In the genomic region with DNA sequence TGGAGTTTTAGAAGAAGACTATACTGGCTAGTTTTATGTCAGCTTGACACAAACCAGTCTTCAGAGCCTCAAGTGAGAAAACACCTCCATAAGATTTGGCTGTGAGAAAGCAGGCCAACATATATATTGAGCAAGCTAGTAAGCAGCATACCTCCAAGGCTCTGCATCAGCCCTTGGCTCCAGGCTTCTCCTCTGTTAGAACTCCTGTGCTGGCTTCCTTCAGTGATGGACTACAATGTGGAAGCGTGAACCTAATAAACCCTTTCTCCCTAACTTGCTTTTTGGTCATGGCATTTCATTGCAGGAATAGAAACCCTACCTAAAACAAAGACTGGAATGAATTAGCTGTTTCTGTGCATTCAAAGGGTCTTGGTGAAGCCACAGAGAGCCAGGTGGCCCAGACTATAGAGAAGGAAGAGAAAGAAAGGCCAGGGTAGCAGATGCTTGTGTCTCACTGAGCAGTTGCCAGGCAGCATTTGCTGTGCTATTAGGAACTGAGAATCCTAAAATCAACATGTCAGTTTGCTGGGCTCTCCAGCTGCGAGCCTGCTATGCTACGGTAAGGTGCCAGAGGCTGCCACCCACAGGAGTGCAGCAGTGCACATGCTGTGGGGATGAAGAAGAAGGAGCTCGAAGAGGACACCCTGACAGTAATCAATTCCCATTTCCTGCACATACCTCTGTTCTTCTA, we compare ENCODE assay signal across 9 mouse cellular contexts. TPM values are rescaled to one million over a fixed set of nuclear protein-coding genes. Genes with fewer than 3 reads are reported as not detected.
DNase-seq lines count a peak whose midpoint lies in the region; ATAC-seq and TF ChIP-seq lines count a peak whose summit lies in the region.
"Had no signal": no experiment of that assay in that cellular context is flagged by ENCODE, and none has a peak within 500 bp of the region (broad histone marks: within the 10 kb centered on the region; RNA-seq: fewer than 3 reads in every experiment).

No protein-coding gene starts in this region.

- DNase-seq in cerebellum, postnatal 10 days, result peak; percentile 69 to 78
- DNase-seq in cerebellum, adult 2 months, result no peak
- DNase-seq in right cerebral cortex, postnatal 14 days, result peak; percentile 15
- no peak for DNase-seq in right cerebral cortex, postnatal 25 days
- no peak for DNase-seq in midbrain, embryonic 11.5 days (ENCODE audit: low spot score, missing footprints)
- DNase-seq in adrenal gland, adult 8-10 months, result no peak
- no peak for DNase-seq in kidney, postnatal 14 days
- no peak for DNase-seq in kidney, adult 2 months
- DNase-seq: adrenal gland, postnatal 36 days had no signal

- no peak for TF ChIP-seq CTCF in cerebellum, adult 2 months (IDR thresholded peaks at IDR 0.05; ENCODE audit: borderline replicate concordance, insufficient read depth, low read depth, low read length)
- no peak for TF ChIP-seq CTCF in kidney, adult 2 months (conservative IDR thresholded peaks at IDR 0.05; ENCODE audit: insufficient read depth, insufficient read length, low read depth, low read length)

- H3K9me3 ChIP-seq in midbrain, embryonic 11.5 days (ENCODE audit: control insufficient read depth, low read length), result no peaks in the 10 kb centered on the region

- H3K4me2 ChIP-seq in midbrain, embryonic 11.5 days, result no peak overlapping the region

- H3K4me3 ChIP-seq in cerebellum, adult 2 months (replicated peaks; ENCODE audit: insufficient read depth, low read depth, low read length), result no peak overlapping the region
- no peak overlapping the region for H3K4me3 ChIP-seq in midbrain, embryonic 11.5 days (ENCODE audit: low read depth, low read length)
- no peak overlapping the region for H3K4me3 ChIP-seq in kidney, adult 2 months (ENCODE audit: insufficient read depth, low read depth, low read length)

- no peaks in the 10 kb centered on the region for H3K36me3 ChIP-seq in midbrain, embryonic 11.5 days (ENCODE audit: control insufficient read depth, insufficient read depth, low read length)
- no peaks in the 10 kb centered on the region for H3K36me3 ChIP-seq in kidney, adult 2 months (ENCODE audit: control insufficient read depth, insufficient read depth, low read length)

- WGBS in cerebellum, adult 2 months, result 24% methylated on average over 4 of the region's 4 CpGs
- WGBS in midbrain, embryonic 11.5 days, result 40% methylated on average over 4 of the region's 4 CpGs
- 75% methylated on average over 4 of the region's 4 CpGs for WGBS in kidney, adult 2 months

- H3K9ac ChIP-seq in midbrain, embryonic 11.5 days (ENCODE audit: low read length), result no peak overlapping the region

- H3K27me3 ChIP-seq in cerebellum, adult 2 months (ENCODE audit: control insufficient read depth, insufficient read depth, low read length), result no peaks in the 10 kb centered on the region
- no peaks in the 10 kb centered on the region for H3K27me3 ChIP-seq in midbrain, embryonic 11.5 days (ENCODE audit: control insufficient read depth, insufficient read depth, low read length)
- H3K27me3 ChIP-seq in kidney, adult 2 months (replicated peaks; ENCODE audit: control insufficient read depth, insufficient read depth, low read length), result no peaks in the 10 kb centered on the region

- TF ChIP-seq POLR2A in cerebellum, adult 2 months (IDR thresholded peaks at IDR 0.05; ENCODE audit: borderline replicate concordance, insufficient read depth, low read length), result no peak
- TF ChIP-seq POLR2A in kidney, adult 2 months (IDR thresholded peaks at IDR 0.05; ENCODE audit: low read depth, low read length), result no peak

- ATAC-seq in midbrain, embryonic 11.5 days (ENCODE audit: low FRiP score), result peak; percentile 77

- H3K27ac ChIP-seq in cerebellum, adult 2 months (ENCODE audit: insufficient read depth, low read length), result no peak overlapping the region
- H3K27ac ChIP-seq in midbrain, embryonic 11.5 days (ENCODE audit: low read depth, low read length), result no peak overlapping the region; the same call in 1 of the 2 replicates
- H3K27ac ChIP-seq in kidney, adult 2 months (ENCODE audit: insufficient read depth, low read depth, low read length), result no peak overlapping the region

- no peaks in the 10 kb centered on the region for H3K4me1 ChIP-seq in cerebellum, adult 2 months (ENCODE audit: control insufficient read depth, insufficient read depth, low read length)
- peaks cover 6% of the 10 kb centered on the region for H3K4me1 ChIP-seq in midbrain, embryonic 11.5 days (ENCODE audit: control insufficient read depth, insufficient read depth, low read length)
- H3K4me1 ChIP-seq in kidney, adult 2 months (ENCODE audit: control insufficient read depth, insufficient read depth, low read length), result no peaks in the 10 kb centered on the region

RNA-seq across cellular contexts. Expression of a gene that starts 9.9 kb away (rescaled TPM):
- polyA plus RNA-seq in cerebellum, adult 2 months (2012; rRNA removed), result 0.54 and 0.61 TPM in 2 replicates
- 2.4 and 2.8 TPM in 2 replicates for polyA plus RNA-seq in midbrain, embryonic 11.5 days (2014; fragmentation: Nextera tagmentation; extraction: Ambion mirVana)
- total RNA-seq in adrenal gland, adult 8-10 months (2022), result under 1 TPM; 0.12 to 0.75 (median 0.35) TPM
- polyA plus RNA-seq in kidney, adult 2 months (2012; rRNA removed), result 0.08 and 0.11 TPM in 2 replicates

Comparison
In these comparisons a context has a peak if more than half of its experiments do, and no peak if none do; other contexts are left out.
1. DNase-seq: peak in cerebellum, postnatal 10 days (2 of 2) and right cerebral cortex, postnatal 14 days (single experiment); none in cerebellum, adult 2 months (0 of 2), right cerebral cortex, postnatal 25 days (single experiment), midbrain, embryonic 11.5 days (single experiment), adrenal gland, adult 8-10 months (single experiment), kidney, postnatal 14 days (single experiment) and kidney, adult 2 months (single experiment).